Mouse (Mus musculus) lung, adult 2 months (tissue): ENCODE data around the gene Bag6. TPM values are rescaled to one million over a fixed set of nuclear protein-coding genes. Genes with fewer than 3 reads are reported as not detected.
A peak's percentile ranks its signal among the peaks of the same experiment; 100 is the strongest.

Experiments
- DNase-seq: peaks from one replicate; pipeline ENCODE4 v3.0.0; 2022
- H3K4me1 ChIP-seq: fragments of 200-500 bp; 2 replicates; pipeline ENCODE4 v1.6.1; 2011; ENCODE audit warnings: low read length; ENCODE audit not compliant: control insufficient read depth, insufficient read depth
- H3K4me3 ChIP-seq: fragments of 200-500 bp; replicated peaks from 2 replicates; pipeline ENCODE3; 2011; ENCODE audit warnings: low read depth, mild to moderate bottlenecking, control low read depth, low read length; ENCODE audit errors: extremely low read depth
- CTCF ChIP-seq: fragments of 200-500 bp; IDR thresholded peaks from 2 replicates; pipeline ENCODE4 v1.5.1; 2011; ENCODE audit warnings: mild to moderate bottlenecking, low read length, control low read depth; ENCODE audit not compliant: insufficient read depth
- POLR2A ChIP-seq: fragments of 200-500 bp; IDR thresholded peaks from 2 replicates; pipeline ENCODE4 v1.6.1; 2011; ENCODE audit warnings: low read depth, mild to moderate bottlenecking, control low read depth, low read length, borderline replicate concordance; ENCODE audit errors: extremely low read depth
- WGBS: fragments of 180-500 bp; shearing (Covaris S2); methylation state at CpG from one replicate; pipeline ENCODE4 v1.1.7; 2018; 5-methylcytosine and 5-hydroxymethylcytosine counted together
- polyA plus RNA-seq: library from polyadenylated mRNA; depleted of rRNA; stranded (reverse); fragments of >200 nt; gene quantifications from 2 replicates; pipeline ENCODE4 v1.2.3, GENCODE M21; 2012

Gene Bag6
- polyA plus RNA-seq, 1 experiment, result 234 TPM

- WGBS, result 1% methylated on average over 73 of the region's 89 CpGs
- DNase-seq, result peak; percentile 96
- H3K4me3 ChIP-seq, result peak within 1 kb of the TSS; percentile 92
- peaks cover 23% of the 10 kb centered on the region for H3K4me1 ChIP-seq
- TF ChIP-seq POLR2A (peak; percentile 96; the same call in 1 of the 2 replicates), CTCF (no peak)
These were observed 29.8 kb downstream of the Bag6 start, which contains the start of gene Prrc2a for GRCm38 (mm10) chr17:35164568-35165450. TSS of gene Prrc2a (minus strand) at chr17:35164897.

GRCm38 (mm10) chr17:35165451-35166155 lies 30.6 kb downstream of the Bag6 start:
- no peak for TF ChIP-seq POLR2A
- TF ChIP-seq CTCF, result no peak
- peak overlapping the region; percentile 70 for H3K4me3 ChIP-seq
- 16% methylated on average over 12 of the region's 12 CpGs for WGBS
- H3K4me1 ChIP-seq, result peaks cover 23% of the 10 kb centered on the region
- DNase-seq, result no peak

GRCm38 (mm10) chr17:35166352-35167035 lies 31.5 kb downstream of the Bag6 start:
- H3K4me1 ChIP-seq, result peaks cover 21% of the 10 kb centered on the region
- WGBS, result 71% methylated on average over 8 of the region's 8 CpGs
- DNase-seq, result peak; percentile 50
- TF ChIP-seq CTCF (peak; percentile 41; the same call in 1 of the 2 replicates), POLR2A (no peak)
- no peak overlapping the region for H3K4me3 ChIP-seq

- TF ChIP-seq POLR2A (no peak), CTCF (no peak)
- WGBS, result 89% methylated on average over 7 of the region's 7 CpGs
- DNase-seq, result no peak
- no peak overlapping the region for H3K4me3 ChIP-seq
- peaks cover 10% of the 10 kb centered on the region for H3K4me1 ChIP-seq
These were observed 32.8 kb downstream of the Bag6 start for GRCm38 (mm10) chr17:35167794-35168193.

- 9% methylated on average over 4 of the region's 4 CpGs for WGBS
- no peak overlapping the region for H3K4me3 ChIP-seq
- no peak for TF ChIP-seq POLR2A
- TF ChIP-seq CTCF, result no peak
- no peak for DNase-seq
- peaks cover 6% of the 10 kb centered on the region; the same call in 1 of the 2 replicates for H3K4me1 ChIP-seq
These were observed 33.7 kb downstream of the Bag6 start for GRCm38 (mm10) chr17:35168541-35169207.

- Histone ChIP-seq H3K4me1 (peaks cover 3% of the 10 kb centered on the region; the same call in 1 of the 2 replicates), H3K4me3 (no peak overlapping the region)
- no peak for DNase-seq
- WGBS, result 62% methylated on average over 11 of the region's 11 CpGs
- no peak for TF ChIP-seq CTCF
- TF ChIP-seq POLR2A, result no peak
These were observed 37.7 kb downstream of the Bag6 start for GRCm38 (mm10) chr17:35172445-35173234.

- H3K4me3 ChIP-seq, result no peak overlapping the region
- TF ChIP-seq POLR2A (no peak), CTCF (no peak)
- DNase-seq, result no peak
- WGBS, result 78% methylated on average over 3 of the region's 3 CpGs
- H3K4me1 ChIP-seq, result peaks cover 3% of the 10 kb centered on the region; the same call in 1 of the 2 replicates
These were observed 38.4 kb downstream of the Bag6 start for GRCm38 (mm10) chr17:35173329-35173728.

GRCm38 (mm10) chr17:35174201-35174977 lies 39.4 kb downstream of the Bag6 start:
- no peak for DNase-seq
- no peak overlapping the region for H3K4me3 ChIP-seq
- 46% methylated on average over 8 of the region's 8 CpGs for WGBS
- H3K4me1 ChIP-seq, result peaks cover 3% of the 10 kb centered on the region; the same call in 1 of the 2 replicates
- no peak for TF ChIP-seq CTCF
- no peak for TF ChIP-seq POLR2A
